In genomic region chr10:84562567-84563554, GRCm38 (mm10) we compare ENCODE assay signal across 8 mouse cellular contexts. TPM values are rescaled to one million over a fixed set of nuclear protein-coding genes. Genes with fewer than 3 reads are reported as not detected.
DNase-seq lines count a peak whose midpoint lies in the region; TF ChIP-seq lines count a peak whose summit lies in the region.

No protein-coding gene starts in this region.

- no peak for TF ChIP-seq POLR2A in kidney, adult 2 months (IDR thresholded peaks at IDR 0.05; ENCODE audit: low read depth, low read length)

- peak; percentile 23 for DNase-seq in adrenal gland, postnatal 14 days
- no peak for DNase-seq in adrenal gland, adult 8-10 months
- peak; percentile 11 for DNase-seq in 3T3-L1 (ENCODE audit: low read depth, low spot score)
- peak; percentile 77 to 83 for DNase-seq in cerebellum, postnatal 14 days
- peak; percentile 27 for DNase-seq in kidney, adult 2 months
- peak; percentile 38 for DNase-seq in lung, postnatal 10 days
- DNase-seq in thymus, postnatal 4 days, result peak; percentile 51
- no peak for DNase-seq in right cerebral cortex, postnatal 10 days (ENCODE audit: low spot score in 2 of 2)

- WGBS in kidney, adult 2 months, result 59% methylated on average over 13 of the region's 13 CpGs

- H3K4me3 ChIP-seq in kidney, adult 2 months (ENCODE audit: insufficient read depth, low read depth, low read length), result no peak overlapping the region

- no peaks in the 10 kb centered on the region for H3K4me1 ChIP-seq in kidney, adult 2 months (ENCODE audit: control insufficient read depth, insufficient read depth, low read length)

- H3K27ac ChIP-seq in kidney, adult 2 months (ENCODE audit: insufficient read depth, low read depth, low read length), result no peak overlapping the region

- H3K27me3 ChIP-seq in kidney, adult 2 months (replicated peaks; ENCODE audit: control insufficient read depth, insufficient read depth, low read length), result no peaks in the 10 kb centered on the region

- no peak for TF ChIP-seq CTCF in kidney, adult 2 months (conservative IDR thresholded peaks at IDR 0.05; ENCODE audit: insufficient read depth, insufficient read length, low read depth, low read length)

- no peaks in the 10 kb centered on the region for H3K36me3 ChIP-seq in kidney, adult 2 months (ENCODE audit: control insufficient read depth, insufficient read depth, low read length)

RNA-seq across cellular contexts. Expression of gene Tcp11l2, which starts 13.6 kb away (rescaled TPM):
- 52.3 and 53.0 TPM in 2 replicates for total RNA-seq in adrenal gland, postnatal 14 days (2021)
- 10 to 100 TPM; 45.8 to 51.1 (median 48.8) TPM for total RNA-seq in adrenal gland, adult 8-10 months (2022)
- polyA plus RNA-seq in kidney, adult 2 months (2012; rRNA removed), result 24.0 and 32.3 TPM in 2 replicates

RNA-seq across cellular contexts. Expression of gene Ckap4, which starts 29.0 kb away (rescaled TPM):
- 57.7 and 61.3 TPM in 2 replicates for total RNA-seq in adrenal gland, postnatal 14 days (2021)
- total RNA-seq in adrenal gland, adult 8-10 months (2022), result 10 to 100 TPM; 27.5 to 33.1 (median 29.3) TPM
- polyA plus RNA-seq in kidney, adult 2 months (2012; rRNA removed), result 6.5 and 7.8 TPM in 2 replicates

RNA-seq across cellular contexts. Expression of gene Polr3b, which starts 59.2 kb away (rescaled TPM):
- total RNA-seq in adrenal gland, postnatal 14 days (2021), result 26.8 and 31.2 TPM in 2 replicates
- total RNA-seq in adrenal gland, adult 8-10 months (2022), result 10 to 100 TPM; 27.4 to 32.3 (median 31.2) TPM
- polyA plus RNA-seq in kidney, adult 2 months (2012; rRNA removed), result 3.7 and 5.1 TPM in 2 replicates

Comparison
In these comparisons a context has a peak if more than half of its experiments do, and no peak if none do; other contexts are left out.
1. DNase-seq: peak in adrenal gland, postnatal 14 days (single experiment), 3T3-L1 (single experiment), cerebellum, postnatal 14 days (2 of 2), kidney, adult 2 months (single experiment), lung, postnatal 10 days (single experiment) and thymus, postnatal 4 days (single experiment); none in adrenal gland, adult 8-10 months (single experiment) and right cerebral cortex, postnatal 10 days (0 of 2).